Mouse (Mus musculus): ENCODE measurements around the gene Gm28036. TPM values are rescaled to one million over a fixed set of nuclear protein-coding genes. Genes with fewer than 3 reads are reported as not detected.
"Not testable (repeated sequence)": the region's sequence is repeated elsewhere in the genome, so short reads cannot be mapped to it uniquely, and the experiment has no call there.

Gene Gm28036
- polyA plus RNA-seq, 1 experiment from 2014 or later = 15.7 TPM

DNA sequence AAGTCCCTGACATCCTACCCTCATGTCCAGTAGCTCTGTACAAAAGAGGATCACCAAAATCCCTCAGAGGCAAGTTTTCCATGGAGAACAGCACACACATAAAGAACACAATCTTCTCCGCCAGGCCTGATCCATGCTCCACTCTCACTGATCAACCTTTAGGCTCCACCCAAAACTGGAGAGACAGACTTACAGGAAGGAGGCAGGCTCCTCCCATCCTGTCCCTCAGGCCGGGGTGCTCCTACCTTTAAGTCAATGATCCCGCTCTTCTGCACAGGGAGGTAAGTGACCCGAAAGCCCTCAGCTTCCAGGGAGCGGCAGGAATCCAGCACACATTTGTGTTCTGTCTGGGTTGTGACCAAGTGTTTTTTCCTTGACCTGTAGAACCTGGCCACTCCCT lies 7.3 kb upstream of the Gm28036 start:
- no peak overlapping the region for H3K9ac ChIP-seq
- no peaks in the 10 kb centered on the region for H3K27me3 ChIP-seq
- no peaks in the 10 kb centered on the region for H3K36me3 ChIP-seq
- H3K4me2 ChIP-seq = no peak overlapping the region
- 81% methylated on average over 5 of the region's 5 CpGs for WGBS
- H3K9me3 ChIP-seq = no peaks in the 10 kb centered on the region
- no peaks in the 10 kb centered on the region for H3K4me1 ChIP-seq
- H3K4me3 ChIP-seq = no peak overlapping the region
- ATAC-seq (ENCODE audit: borderline replicate concordance, extremely low read depth, low FRiP score, low TSS enrichment) = no peak
- H3K27ac ChIP-seq = no peak overlapping the region

DNA sequence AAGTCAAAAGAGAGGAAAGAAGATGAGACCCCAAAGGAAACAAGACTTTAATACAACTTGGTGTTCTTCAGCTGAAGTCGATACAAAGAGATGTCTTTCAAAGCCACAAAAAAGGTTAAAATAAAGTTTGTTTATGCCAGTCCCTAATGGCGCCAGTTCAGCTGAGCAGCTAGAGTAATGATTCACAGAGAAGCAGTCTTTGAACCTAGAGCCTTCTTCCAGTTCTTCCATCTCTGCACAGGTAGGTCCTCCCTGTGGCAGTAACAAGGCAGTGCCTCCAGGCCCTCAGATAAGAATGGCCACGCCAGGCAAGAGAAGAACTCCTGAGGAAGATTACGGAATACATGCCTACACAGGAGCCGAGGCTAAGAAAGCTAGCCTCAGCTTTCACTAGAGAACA lies 3.2 kb downstream of the Gm28036 start:
- no peak for ATAC-seq (ENCODE audit: borderline replicate concordance, extremely low read depth, low FRiP score, low TSS enrichment)
- no peak overlapping the region for H3K4me3 ChIP-seq
- H3K27ac ChIP-seq = no peak overlapping the region
- H3K27me3 ChIP-seq = no peaks in the 10 kb centered on the region
- no peak overlapping the region for H3K4me2 ChIP-seq
- no peaks in the 10 kb centered on the region; the same call in 1 of the 2 replicates for H3K36me3 ChIP-seq
- H3K9me3 ChIP-seq = no peaks in the 10 kb centered on the region
- H3K9ac ChIP-seq = no peak overlapping the region
- 89% methylated on average over 5 of the region's 5 CpGs for WGBS
- H3K4me1 ChIP-seq = no peaks in the 10 kb centered on the region

DNA sequence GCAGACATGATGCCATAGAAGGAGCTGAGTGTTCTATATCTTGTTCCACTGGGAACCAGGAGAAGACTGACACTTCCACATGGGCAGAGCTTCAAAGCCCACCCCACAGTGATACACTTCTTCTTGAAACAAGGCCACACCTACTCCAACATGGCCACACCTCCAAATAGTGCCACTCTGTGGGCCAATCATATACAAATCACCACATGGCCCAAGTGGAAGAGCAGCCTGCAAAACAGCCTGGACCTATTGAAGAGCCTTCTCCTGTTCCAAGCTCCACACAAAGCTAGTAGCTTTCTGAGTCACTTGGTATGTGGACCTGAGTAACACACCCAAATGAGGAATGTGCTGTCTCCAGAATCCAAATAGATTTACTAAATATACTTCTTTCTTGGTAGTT lies 7.3 kb downstream of the Gm28036 start:
- no peak overlapping the region for H3K27ac ChIP-seq
- H3K36me3 ChIP-seq = no peaks in the 10 kb centered on the region; the same call in 1 of the 2 replicates
- no peak for ATAC-seq (ENCODE audit: borderline replicate concordance, extremely low read depth, low FRiP score, low TSS enrichment)
- H3K4me1 ChIP-seq = no peaks in the 10 kb centered on the region
- no peak overlapping the region for H3K9ac ChIP-seq
- H3K9me3 ChIP-seq = no peaks in the 10 kb centered on the region
- H3K4me2 ChIP-seq = no peak overlapping the region
- H3K27me3 ChIP-seq = no peaks in the 10 kb centered on the region
- no peak overlapping the region for H3K4me3 ChIP-seq

DNA sequence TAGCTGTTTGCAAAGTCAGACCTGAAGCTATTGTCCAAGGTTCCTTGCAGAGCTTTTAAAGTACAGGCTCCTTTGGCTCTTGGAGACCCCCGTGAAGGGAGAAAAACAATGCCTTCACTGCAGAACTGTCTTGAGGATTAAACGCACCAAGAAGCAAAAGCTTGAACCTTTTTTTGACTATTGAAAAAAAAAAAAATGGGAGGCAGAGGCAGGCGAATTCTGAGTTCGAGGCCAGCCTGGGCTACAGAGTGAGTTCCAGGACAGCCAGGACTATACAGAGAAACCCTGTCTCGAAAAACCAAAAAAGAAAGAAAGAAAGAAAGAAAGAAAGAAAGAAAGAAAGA lies 14.8 kb downstream of the Gm28036 start:
- not testable (repeated sequence) for H3K36me3 ChIP-seq; ATAC-seq (ENCODE audit: borderline replicate concordance, extremely low read depth, low FRiP score, low TSS enrichment); H3K27me3 ChIP-seq; H3K9me3 ChIP-seq
- peak overlapping the region; percentile 82 for H3K4me3 ChIP-seq
- peak overlapping the region; percentile 92 for H3K27ac ChIP-seq
- peaks cover 10% of the 10 kb centered on the region for H3K4me1 ChIP-seq
- WGBS = 17% methylated on average over 5 of the region's 5 CpGs
- peak overlapping the region; percentile 92 for H3K9ac ChIP-seq
- peak overlapping the region; percentile 55 for H3K4me2 ChIP-seq

DNA sequence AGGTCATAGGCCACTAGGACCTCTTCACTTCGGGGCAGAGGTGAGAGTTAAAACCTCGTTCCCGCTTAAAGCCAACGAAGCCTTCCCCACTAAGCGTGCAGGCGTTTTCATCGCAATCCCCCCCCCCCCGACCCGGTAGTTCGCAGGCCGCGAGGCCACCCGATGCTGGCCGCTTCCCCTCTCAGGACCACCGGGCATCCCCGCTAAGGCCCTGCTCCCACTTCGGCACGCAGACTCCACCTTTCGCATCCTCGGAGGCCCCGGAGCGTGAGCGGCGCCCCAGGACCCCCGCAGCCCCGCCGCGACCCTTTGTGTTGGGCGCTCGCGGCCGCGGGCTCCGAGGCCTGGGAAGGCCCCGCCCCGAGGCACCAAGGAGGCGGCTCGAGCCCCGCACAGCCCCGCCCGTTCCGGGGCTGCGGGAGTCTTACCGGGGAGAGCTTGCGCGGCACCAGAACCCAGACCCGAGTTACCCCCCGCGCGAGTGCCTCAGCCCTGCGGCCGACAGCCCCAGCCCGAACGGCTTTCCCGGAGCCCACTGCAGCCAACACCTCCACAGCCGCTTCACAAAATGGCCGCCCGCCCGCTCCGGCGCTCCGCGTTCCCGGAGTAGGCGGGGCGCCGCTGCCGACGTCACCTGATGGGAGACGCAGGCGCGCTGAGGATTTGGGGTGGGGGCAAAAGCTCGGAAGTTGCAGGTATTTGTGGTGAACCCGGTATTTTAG lies 15.4 kb downstream of the Gm28036 start, which contains the start of the genes Cpne1 and Rbm12:
Gene Cpne1, minus strand, starts transcription at position 608 of the 722 bp plus-strand sequence.
Gene Rbm12, minus strand, starts transcription at position 621 of the 722 bp plus-strand sequence.
- H3K4me1 ChIP-seq = peaks cover 10% of the 10 kb centered on the region
- peak within 1 kb of the TSS; percentile 63 for H3K4me2 ChIP-seq
- H3K36me3 ChIP-seq = peaks cover 5% of the 10 kb centered on the region; the same call in 1 of the 2 replicates
- H3K9ac ChIP-seq = peak within 1 kb of the TSS; percentile 92
- WGBS = under 1% methylated on average over 68 of the region's 74 CpGs
- peak within 1 kb of the TSS; percentile 92 for H3K27ac ChIP-seq
- H3K9me3 ChIP-seq = no peaks in the 10 kb centered on the region
- H3K4me3 ChIP-seq = peak within 1 kb of the TSS; percentile 82
- peak; percentile 92 for ATAC-seq (ENCODE audit: borderline replicate concordance, extremely low read depth, low FRiP score, low TSS enrichment)
- no peaks in the 10 kb centered on the region for H3K27me3 ChIP-seq

DNA sequence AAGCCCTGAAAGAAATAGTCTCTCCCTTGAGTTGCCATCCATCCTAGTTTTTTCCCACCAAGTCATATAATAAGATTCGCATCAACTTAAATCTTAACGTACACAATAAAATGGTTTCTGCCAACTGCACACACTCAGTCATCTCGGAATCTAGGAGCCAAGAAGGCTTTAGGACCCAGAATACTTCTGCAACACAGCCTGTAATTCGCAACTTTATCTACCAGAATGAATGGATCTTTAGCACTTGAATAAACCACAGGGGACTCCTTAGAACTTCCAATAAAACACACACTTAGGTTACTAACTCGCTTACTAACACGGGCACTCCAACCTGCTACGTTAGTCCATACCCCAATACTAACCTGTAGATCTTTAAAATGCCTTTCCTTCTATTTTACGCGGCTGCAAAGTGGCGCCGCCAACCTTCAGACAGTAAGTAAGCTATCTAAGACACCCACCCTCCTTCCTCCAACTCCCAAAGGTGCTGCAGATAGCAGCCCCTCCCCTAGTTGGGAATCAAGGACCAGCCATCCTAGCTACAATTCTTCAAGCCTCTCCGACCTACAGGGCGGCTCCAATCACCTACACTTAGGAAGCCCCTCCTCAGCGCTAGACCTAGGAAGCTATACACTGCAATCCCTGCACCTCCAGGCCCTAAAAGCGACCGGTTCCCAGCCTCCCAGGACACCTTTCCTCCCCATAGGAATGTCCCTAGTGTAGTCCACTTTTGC lies 16.1 kb downstream of the Gm28036 start:
- WGBS = under 1% methylated on average over 16 of the region's 16 CpGs
- Histone ChIP-seq H3K9me3 (no peaks in the 10 kb centered on the region), H3K4me2 (peak overlapping the region; percentile 63), H3K27ac (peak overlapping the region; percentile 92), H3K4me1 (peaks cover 10% of the 10 kb centered on the region), H3K27me3 (no peaks in the 10 kb centered on the region), H3K9ac (peak overlapping the region; percentile 92), H3K4me3 (peak overlapping the region; percentile 82), H3K36me3 (peaks cover 5% of the 10 kb centered on the region; the same call in 1 of the 2 replicates)
- peak; percentile 72 for ATAC-seq (ENCODE audit: borderline replicate concordance, extremely low read depth, low FRiP score, low TSS enrichment)

DNA sequence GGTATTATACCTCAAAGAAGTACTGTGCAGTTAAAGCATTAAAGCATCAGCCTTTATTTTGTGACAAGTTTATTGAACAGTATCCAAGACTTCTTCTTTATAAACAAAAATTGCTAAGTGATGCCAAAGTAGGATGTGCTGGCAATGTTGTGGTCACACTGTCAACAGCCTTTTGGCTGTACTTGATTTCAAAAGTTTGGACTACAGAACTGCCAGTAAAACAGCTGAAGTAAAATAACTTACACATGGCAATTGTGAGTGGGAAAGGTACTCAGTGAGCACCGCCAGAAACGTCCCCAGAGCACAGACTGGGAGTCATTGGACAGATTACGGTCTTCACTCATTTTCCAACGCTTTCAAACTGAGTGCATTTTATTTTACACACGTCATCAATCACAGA lies 35.0 kb downstream of the Gm28036 start:
- H3K27me3 ChIP-seq = no peaks in the 10 kb centered on the region
- 47% methylated on average over 5 of the region's 5 CpGs for WGBS
- H3K9me3 ChIP-seq = no peaks in the 10 kb centered on the region
- no peak for ATAC-seq (ENCODE audit: borderline replicate concordance, extremely low read depth, low FRiP score, low TSS enrichment)
- H3K9ac ChIP-seq = no peak overlapping the region
- H3K4me3 ChIP-seq = no peak overlapping the region
- no peak overlapping the region for H3K27ac ChIP-seq
- peaks cover 9% of the 10 kb centered on the region for H3K4me1 ChIP-seq
- H3K4me2 ChIP-seq = no peak overlapping the region
- H3K36me3 ChIP-seq = peaks cover 34% of the 10 kb centered on the region

DNA sequence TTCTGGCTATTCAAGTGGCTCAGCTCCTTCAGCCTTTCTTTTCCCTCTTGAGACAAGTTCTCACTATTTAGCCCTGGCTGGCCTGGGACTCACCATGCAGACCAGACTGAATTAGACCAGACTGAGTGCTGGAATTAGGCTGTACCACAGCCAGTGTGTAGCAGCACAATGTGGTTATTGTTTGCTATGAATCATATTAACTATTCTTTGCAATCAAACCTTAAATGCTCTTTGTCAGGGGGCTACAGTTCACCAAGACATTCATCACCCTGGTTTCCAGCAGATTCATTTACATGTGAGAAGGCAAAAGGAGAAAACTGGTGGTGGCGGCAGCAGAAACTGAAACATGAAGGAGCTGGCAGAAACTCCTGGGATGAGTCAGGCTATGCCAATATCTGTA lies 37.1 kb downstream of the Gm28036 start:
- Histone ChIP-seq H3K9ac (no peak overlapping the region), H3K4me2 (no peak overlapping the region), H3K36me3 (peaks cover 12% of the 10 kb centered on the region), H3K27ac (no peak overlapping the region), H3K9me3 (no peaks in the 10 kb centered on the region), H3K27me3 (no peaks in the 10 kb centered on the region), H3K4me3 (no peak overlapping the region), H3K4me1 (peaks cover 9% of the 10 kb centered on the region)
- WGBS = 81% methylated on average over 1 of the region's 1 CpGs
- ATAC-seq (ENCODE audit: borderline replicate concordance, extremely low read depth, low FRiP score, low TSS enrichment) = no peak

DNA sequence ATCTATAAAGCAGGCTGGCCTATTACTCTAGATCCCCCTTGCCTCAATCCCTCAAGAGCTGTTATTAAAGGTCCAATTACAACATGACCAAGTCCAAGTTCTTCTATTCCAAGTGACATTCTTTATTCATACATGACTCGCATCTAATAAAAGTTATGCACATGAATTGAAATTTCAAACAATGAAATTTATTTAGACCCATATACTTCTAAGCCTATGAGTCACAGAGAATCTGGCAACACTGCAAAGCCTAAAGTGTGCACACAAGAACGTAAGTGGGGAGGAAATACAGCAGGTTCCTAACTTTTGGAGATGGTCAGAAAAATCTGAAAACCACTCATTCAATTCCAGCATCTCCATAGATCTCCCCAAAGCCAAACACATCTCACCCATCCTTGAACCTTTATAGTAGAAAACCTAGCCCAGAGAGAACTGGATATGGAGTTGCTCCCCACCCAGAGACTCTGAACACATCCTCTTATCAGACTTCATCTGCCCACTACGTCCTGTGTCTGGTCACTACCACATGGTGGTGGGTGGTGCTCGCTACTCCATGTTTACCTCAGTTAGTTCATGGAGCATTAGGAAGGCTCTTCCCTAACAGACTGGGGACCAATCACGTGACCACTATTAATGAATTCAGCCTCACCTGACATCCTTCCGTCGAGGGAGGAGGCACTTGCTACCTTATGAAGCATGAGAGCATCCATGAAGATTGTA lies 39.3 kb downstream of the Gm28036 start:
- ATAC-seq (ENCODE audit: borderline replicate concordance, extremely low read depth, low FRiP score, low TSS enrichment) = no peak
- H3K4me2 ChIP-seq = no peak overlapping the region

DNA sequence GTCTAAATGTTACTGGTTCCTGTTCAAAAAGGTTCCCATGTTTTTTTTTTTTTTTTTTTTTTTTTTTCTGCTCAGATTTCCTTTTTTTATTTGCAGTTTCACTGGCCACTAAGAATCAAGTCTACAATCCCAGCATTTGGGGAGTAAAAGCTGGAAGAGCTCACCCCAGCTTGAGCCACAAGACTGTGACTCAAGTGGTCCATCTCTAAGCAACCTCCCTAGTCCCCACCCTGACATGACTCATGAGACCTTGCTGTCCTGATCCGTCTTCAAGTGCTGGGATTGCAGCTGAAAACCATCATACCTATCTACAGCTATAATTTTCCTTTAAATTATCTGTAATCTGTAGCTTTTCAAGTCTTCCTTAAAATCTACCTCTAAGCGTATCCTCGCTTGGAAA lies 42.4 kb downstream of the Gm28036 start:
- Histone ChIP-seq H3K4me2 (no peak overlapping the region), H3K4me3 (no peak overlapping the region), H3K4me1 (no peaks in the 10 kb centered on the region), H3K27ac (no peak overlapping the region), H3K27me3 (no peaks in the 10 kb centered on the region), H3K9ac (no peak overlapping the region), H3K9me3 (no peaks in the 10 kb centered on the region), H3K36me3 (peaks cover 3% of the 10 kb centered on the region; the same call in 1 of the 2 replicates)
- no peak for ATAC-seq (ENCODE audit: borderline replicate concordance, extremely low read depth, low FRiP score, low TSS enrichment)
- WGBS = 83% methylated on average over 3 of the region's 3 CpGs

More for the DNA sequence above, 39.3 kb downstream of the Gm28036 start:
- H3K27ac ChIP-seq = no peak overlapping the region
- 82% methylated on average over 7 of the region's 7 CpGs for WGBS
- H3K27me3 ChIP-seq = no peaks in the 10 kb centered on the region
- peaks cover 9% of the 10 kb centered on the region for H3K4me1 ChIP-seq
- no peak overlapping the region for H3K9ac ChIP-seq
- peaks cover 11% of the 10 kb centered on the region; the same call in 1 of the 2 replicates for H3K36me3 ChIP-seq
- H3K9me3 ChIP-seq = no peaks in the 10 kb centered on the region
- H3K4me3 ChIP-seq = no peak overlapping the region

DNA sequence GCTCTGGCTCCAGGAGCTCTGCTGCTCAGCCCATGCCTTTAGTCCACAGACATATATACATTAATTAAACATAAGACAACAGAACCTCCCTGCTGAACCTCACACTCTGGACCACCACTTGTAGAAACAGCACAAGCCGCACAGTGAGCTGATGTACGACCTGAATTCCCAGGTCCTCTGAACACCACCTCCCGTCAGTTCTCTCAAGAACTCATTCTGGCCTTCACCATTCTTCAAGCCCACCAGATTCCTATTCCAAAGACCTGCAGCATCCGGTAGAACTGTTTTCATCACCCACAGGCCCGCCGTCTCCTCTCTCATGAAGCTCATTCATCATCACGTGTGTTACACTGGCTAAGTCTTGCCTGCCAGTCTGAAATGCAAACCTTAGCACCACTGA lies 46.5 kb downstream of the Gm28036 start:
- no peaks in the 10 kb centered on the region for H3K4me1 ChIP-seq
- WGBS = 70% methylated on average over 7 of the region's 7 CpGs
- H3K27ac ChIP-seq = no peak overlapping the region
- no peak overlapping the region for H3K9ac ChIP-seq
- no peaks in the 10 kb centered on the region for H3K9me3 ChIP-seq
- H3K36me3 ChIP-seq = peaks cover 38% of the 10 kb centered on the region
- H3K27me3 ChIP-seq = no peaks in the 10 kb centered on the region
- H3K4me2 ChIP-seq = no peak overlapping the region
- no peak overlapping the region for H3K4me3 ChIP-seq
- no peak for ATAC-seq (ENCODE audit: borderline replicate concordance, extremely low read depth, low FRiP score, low TSS enrichment)

DNA sequence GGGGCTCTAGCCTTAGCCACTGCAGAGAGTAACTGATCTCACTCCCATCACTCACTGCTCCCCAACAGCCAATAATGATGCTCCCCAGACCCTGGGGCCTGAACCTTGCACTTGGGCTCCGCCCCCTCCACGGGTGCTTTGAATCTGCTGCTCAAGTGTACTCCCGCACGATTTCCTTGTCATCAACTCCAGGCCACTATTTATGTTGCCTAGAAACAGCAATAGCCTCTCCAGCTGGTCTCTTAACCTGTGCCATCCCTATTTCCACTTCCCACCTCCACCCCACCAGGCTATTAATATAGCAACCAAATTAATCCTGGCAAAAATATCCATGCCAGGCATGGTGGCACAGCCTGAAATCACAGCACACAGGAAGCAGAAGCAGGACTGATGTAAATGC lies 47.2 kb downstream of the Gm28036 start:
- no peak for ATAC-seq (ENCODE audit: borderline replicate concordance, extremely low read depth, low FRiP score, low TSS enrichment)
- Histone ChIP-seq H3K9me3 (no peaks in the 10 kb centered on the region), H3K27ac (no peak overlapping the region), H3K9ac (no peak overlapping the region), H3K4me1 (no peaks in the 10 kb centered on the region), H3K4me3 (no peak overlapping the region), H3K36me3 (peaks cover 45% of the 10 kb centered on the region), H3K27me3 (no peaks in the 10 kb centered on the region), H3K4me2 (no peak overlapping the region)
- WGBS = 37% methylated on average over 4 of the region's 4 CpGs
